Mouse (Mus musculus) layer of hippocampus, adult 11-12 months (tissue): ENCODE measurements around the gene Rab15.

ENCODE experiments used
- DNase-seq: peaks from one replicate; pipeline ENCODE4 v3.0.0; 2022; ENCODE audit warnings: low spot score

Gene Rab15

DNA sequence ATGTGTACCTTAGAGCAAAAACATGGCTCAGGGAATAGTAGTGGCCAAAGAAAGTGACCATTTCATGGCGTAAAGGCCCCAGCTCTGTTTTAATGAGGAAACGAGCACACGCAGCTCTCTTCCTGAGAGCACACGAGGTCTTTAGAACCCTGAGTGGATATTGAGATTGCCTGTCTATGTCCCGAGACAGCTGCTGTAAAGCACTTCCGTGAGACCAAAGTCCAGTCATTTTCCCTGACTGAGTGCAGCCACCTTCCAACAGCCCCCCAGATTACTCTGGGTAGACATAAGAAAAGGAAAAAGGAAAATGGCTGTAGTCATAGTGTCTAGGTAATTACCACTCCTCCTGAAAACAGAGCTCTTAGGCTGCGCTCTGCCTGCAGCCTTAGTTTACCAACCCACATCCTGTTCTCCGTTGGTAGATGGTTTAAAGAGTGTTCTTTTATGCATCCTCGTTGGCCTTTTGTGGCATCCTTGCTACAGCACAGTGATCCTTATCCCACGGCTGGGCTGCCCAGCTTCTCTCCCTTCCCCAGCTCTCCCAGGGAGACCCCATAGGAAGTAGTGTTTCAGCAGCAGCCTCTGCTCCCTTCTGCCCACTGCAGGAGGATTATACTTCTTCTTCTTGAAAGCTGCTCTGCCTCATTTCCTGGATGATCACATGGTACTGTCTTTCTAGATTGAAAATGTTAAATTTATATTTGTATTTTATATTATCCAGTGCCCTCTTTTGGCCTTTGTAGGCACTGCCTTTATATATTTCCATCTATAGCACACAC lies 44.2 kb downstream of the Rab15 start:
- DNase-seq, result no peak

- DNase-seq, result no peak
Observed at GRCm38 (mm10) chr12:76777845-76778244, 44.9 kb downstream of the Rab15 start.

DNA sequence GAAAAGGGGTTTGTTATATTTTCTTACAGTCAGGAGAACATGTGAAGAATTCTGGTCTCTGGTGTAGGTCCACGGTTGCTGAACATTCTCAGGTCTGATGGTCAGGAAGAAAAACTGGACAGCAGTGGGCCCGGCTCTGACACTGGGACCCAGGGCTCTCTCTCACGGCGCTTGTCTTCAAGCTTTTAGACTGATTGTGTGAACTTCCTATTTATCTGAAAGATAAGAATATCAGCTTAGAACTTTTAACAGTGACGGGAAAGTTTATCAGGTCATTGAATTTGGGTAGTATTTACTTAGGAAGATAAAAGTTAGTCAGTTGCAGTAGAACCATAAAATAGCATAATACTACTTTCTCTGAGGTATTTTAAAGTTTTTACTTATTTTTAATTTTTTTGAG lies 45.8 kb downstream of the Rab15 start:
- DNase-seq, result no peak

GRCm38 (mm10) chr12:76775132-76775531 lies 47.6 kb downstream of the Rab15 start:
- no peak for DNase-seq

DNA sequence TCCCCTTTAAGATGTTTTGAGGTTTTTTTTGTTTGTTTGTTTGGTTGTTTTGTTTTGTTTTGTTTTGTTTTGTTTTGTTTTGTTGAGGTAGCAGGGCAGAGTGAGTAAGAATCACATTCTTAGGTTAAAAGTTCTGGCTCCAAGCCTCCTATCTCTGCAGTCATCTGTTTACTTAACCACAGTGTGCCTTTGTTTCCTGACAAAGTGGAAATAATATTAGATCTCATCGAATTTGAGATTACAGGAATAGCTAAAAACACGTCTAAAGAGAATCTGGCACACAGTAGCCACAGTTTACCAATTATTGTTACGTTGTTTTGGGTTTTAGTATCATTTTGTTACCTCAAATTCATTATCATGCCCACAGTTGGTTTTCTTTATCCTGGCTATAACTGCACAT lies 48.1 kb downstream of the Rab15 start:
- DNase-seq, result no peak

DNA sequence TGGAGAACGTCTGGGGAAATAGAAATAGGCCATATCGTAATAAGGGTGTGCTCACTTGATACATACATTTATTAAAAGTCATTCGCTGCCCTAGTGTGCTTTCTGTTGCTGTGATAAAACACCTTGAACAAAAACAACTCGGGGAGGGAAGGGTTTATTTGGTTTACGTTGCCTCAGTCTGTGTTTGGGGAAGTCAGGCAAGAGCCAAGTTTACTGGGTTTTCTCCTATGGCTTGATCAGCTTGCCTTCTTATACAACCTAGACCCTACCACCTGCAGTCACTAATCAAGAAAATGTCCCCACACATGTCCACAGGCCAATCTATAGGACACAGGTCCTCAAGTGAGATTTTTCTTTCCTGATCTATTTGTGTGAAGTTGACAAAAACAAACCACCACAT lies 51.2 kb downstream of the Rab15 start:
- no peak for DNase-seq

GRCm38 (mm10) chr12:76770841-76771500 lies 51.7 kb downstream of the Rab15 start:
- no peak for DNase-seq

- peak; percentile 36 for DNase-seq
Observed at GRCm38 (mm10) chr12:76765901-76766630, 56.6 kb downstream of the Rab15 start.

DNA sequence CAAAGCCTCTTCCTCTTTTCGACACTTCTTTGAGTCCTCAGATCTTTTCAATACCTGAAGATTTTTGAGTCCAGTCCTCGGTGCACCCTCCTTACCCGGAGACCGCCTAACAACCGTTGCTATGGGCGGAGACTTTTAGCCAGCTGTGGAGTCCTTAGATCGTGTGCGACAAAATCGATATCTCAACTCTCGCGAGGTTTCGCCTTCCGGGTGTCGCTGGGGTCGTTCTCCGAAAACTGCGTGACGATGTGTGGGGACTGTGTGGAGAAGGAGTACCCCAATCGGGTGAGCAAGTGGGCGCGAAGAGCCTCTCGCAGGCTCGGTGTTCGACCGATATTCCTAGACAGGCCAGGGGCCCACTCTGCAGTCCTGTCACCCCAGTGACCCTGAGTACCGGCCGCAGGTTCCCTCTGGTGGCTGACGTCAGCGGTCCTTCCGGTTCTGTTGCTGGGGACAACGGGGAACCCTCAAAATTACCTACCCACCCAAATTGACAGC lies 57.3 kb downstream of the Rab15 start, which contains the start of the genes Churc1 and Fntb:
Churc1 (plus strand) TSS at position 185 of the 498 bp plus-strand sequence.
Fntb (plus strand) TSS at position 236 of the 498 bp plus-strand sequence.
- peak; percentile 91 for DNase-seq

DNA sequence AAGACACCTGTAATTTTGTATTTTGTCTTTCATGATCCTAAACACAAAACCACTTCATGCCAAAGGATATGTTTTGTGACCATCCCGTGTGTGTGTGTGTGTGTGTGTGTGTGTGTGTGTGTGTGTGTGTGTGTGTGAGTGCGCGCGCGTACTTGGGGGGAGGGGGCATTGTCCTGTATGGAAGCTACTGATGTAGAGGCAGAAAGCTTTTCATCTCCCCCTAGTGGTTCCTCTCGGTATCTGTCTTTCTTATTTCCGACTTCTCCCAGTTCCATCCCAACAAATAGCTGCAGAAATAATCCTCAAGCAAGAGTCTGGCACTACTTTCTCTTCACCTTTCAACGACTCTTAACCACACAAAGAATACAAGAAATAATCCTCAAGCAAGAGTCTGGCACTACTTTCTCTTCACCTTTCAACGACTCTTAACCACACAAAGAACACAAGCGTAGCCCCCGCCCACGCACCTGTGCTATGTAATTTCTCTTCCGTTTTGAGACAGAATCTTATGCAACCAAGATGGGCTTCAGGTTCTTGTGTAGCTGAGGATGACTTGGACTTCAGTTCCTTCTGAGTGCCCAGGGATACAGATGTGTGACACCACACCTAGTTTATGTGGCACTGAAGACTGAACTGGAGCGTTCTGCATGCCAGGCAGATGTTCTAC lies 69.9 kb downstream of the Rab15 start:
- DNase-seq, result peak; percentile 80

DNA sequence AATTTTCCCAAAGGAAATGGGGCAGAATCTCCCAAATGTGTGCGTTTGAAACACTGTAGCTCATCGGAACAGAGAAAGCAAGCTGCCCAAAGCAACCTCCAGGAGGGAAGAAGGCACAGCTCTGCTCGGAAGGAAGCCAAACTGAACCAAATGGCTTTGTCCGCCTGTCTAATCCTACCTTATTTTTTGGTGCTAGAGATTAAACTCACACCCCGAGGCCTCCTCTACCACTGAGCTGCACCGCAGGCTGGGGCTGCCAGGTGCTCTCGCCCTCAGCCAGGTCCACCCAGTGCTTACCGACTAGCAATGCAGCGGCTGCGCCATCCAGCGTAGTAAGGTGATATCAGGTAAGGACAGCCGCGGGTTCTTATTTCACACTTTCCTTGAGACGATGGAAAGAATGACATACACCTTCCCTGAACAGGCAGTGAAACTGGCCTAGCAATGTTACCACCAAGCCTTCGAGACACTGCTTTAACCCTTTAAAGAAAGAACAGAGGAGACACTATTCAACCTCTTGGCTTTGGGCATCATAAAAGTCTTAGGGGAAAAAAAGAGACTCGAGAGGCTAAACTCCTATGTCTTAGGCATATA lies 71.7 kb downstream of the Rab15 start:
- no peak for DNase-seq
